Mouse (Mus musculus) C2C12 (cell line): ENCODE results near the gene Tlr2. TPM values are rescaled to one million over a fixed set of nuclear protein-coding genes. Genes with fewer than 3 reads are reported as not detected.

Experiments
- H3K27me3 ChIP-seq: one replicate; pipeline ENCODE4 v1.6.1; 2011; ENCODE audit not compliant: control insufficient read depth, insufficient read depth, insufficient read length
- H3K36me3 ChIP-seq: one replicate; pipeline ENCODE4 v1.6.1; 2011; ENCODE audit not compliant: control insufficient read depth, insufficient read depth
- H3K4me3 ChIP-seq: one replicate; pipeline ENCODE4 v1.5.1; 2011; ENCODE audit warnings: mild to moderate bottlenecking, control low read depth; ENCODE audit not compliant: poor library complexity, insufficient read depth, severe bottlenecking
- H3K79me2 ChIP-seq: one replicate; pipeline ENCODE4 v1.6.1; 2011; ENCODE audit not compliant: control insufficient read depth, insufficient read depth
- H3K79me3 ChIP-seq: one replicate; pipeline ENCODE4 v1.6.1; 2011; ENCODE audit warnings: low read depth, control low read depth
- H3ac ChIP-seq: one replicate; pipeline ENCODE3; 2011; ENCODE audit warnings: low read depth; ENCODE audit not compliant: control insufficient read depth, insufficient read length
- CEBPB ChIP-seq: IDR thresholded peaks from one replicate; pipeline ENCODE4 v1.6.1; 2011; ENCODE audit warnings: low read depth, mild to moderate bottlenecking, control low read depth, moderate library complexity
- CTCF ChIP-seq: IDR thresholded peaks from one replicate; pipeline ENCODE4 v1.5.1; 2011; ENCODE audit not compliant: control insufficient read depth, insufficient read depth, insufficient read length
- FOSL1 ChIP-seq: IDR thresholded peaks from one replicate; pipeline ENCODE4 v1.8.0; 2011; ENCODE audit warnings: mild to moderate bottlenecking, low read length; ENCODE audit not compliant: poor library complexity, insufficient read depth, severe bottlenecking
- MAX ChIP-seq: IDR thresholded peaks from one replicate; pipeline ENCODE4 v1.6.1; 2011; ENCODE audit warnings: mild to moderate bottlenecking, control low read depth
- MYOD1 ChIP-seq: IDR thresholded peaks from one replicate; pipeline ENCODE4 v1.6.1; 2011; ENCODE audit warnings: low read depth; ENCODE audit not compliant: control insufficient read depth, insufficient read length
- MYOG ChIP-seq: IDR thresholded peaks from one replicate; pipeline ENCODE4 v1.6.1; 2011; ENCODE audit not compliant: control insufficient read depth, insufficient read length; ENCODE audit errors: extremely low read depth
- USF1 ChIP-seq: IDR thresholded peaks from one replicate; pipeline ENCODE4 v1.6.1; 2011; ENCODE audit warnings: low read depth, mild to moderate bottlenecking, control low read depth, moderate library complexity
- polyA plus RNA-seq: library from polyadenylated mRNA; unstranded; fragments of >200 nt; fragmentation: generic; extraction: Trizol; gene quantifications from one replicate; pipeline ENCODE4 v1.2.1, GENCODE M21; 2012; ENCODE audit warnings: missing spikeins

The Tlr2 gene
- polyA plus RNA-seq, 1 experiment, result 0.49 TPM

DNA sequence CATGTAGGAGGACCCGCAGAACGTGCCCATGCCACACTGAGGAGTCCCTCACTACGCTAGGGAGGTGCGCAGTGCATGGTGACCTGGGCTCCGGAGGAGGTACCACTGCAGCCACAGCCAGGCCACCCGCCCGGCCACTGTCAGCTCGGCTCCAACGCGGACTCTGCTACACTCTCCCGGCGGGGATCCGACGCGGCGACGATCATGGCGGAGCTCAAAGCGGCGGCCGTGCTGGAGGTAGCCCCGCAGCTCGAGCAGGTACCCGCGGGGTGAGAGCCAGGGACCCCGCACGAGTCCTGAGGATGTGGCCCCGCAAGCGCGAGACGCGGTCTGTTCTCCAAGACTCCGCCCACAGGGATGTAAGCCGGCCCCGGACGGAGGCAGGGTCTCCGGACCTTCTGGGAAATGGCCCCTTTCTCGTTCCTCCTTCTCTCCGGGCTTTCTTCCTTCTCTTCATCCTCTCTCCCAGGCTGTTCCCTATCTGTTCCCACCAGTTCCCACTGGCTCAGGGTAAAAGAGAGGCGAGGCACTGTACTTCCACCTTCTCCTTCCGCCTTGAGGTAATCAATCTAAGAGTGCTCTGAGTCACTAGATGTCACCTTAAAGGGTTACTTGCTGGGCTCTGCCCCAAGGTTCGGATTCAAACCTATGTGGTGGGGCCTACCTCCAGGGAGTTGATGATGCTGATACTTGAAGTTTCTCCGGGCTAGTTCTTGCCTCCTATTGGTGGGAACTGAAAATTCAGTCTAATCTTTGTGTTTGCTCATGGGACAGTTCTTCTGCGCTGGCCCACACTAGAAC is 51.7 kb downstream of the Tlr2 start:
- H3K79me2 ChIP-seq, result no peaks in the 10 kb centered on the region
- no peak for TF ChIP-seq FOSL1
- TF ChIP-seq CEBPB, result no peak
- TF ChIP-seq MYOD1, result no peak
- TF ChIP-seq MYOG, result no peak
- TF ChIP-seq MAX, result no peak
- TF ChIP-seq USF1, result no peak
- H3K4me3 ChIP-seq, result no peak overlapping the region

DNA sequence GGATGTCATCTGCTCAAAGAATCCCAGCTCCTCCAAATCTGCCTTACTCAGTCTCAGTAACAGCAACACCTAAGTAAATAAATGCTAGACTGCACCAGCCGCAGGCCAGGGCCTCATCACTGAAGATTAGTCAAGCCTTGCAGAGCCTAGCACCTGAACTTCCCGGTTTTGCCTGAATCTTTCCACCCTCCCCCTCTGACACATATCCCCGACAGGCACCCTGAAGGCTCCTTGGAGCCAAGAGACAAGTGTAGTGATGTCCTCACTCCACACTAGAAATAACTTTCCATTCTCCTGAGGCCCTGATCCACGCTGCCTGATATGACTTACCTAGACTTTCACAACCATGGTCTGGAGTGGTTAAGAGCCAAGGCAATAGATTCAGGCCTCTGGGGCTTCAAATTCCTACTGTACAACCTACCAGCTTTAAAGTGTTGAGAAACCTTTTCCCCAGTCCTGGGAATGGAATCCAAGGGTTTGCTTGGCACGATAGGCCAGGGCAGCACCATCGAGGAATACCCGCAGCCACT is 53.7 kb downstream of the Tlr2 start:
- no peaks in the 10 kb centered on the region for H3K27me3 ChIP-seq
- no peaks in the 10 kb centered on the region for H3K36me3 ChIP-seq
- no peak overlapping the region for H3K4me3 ChIP-seq
- no peaks in the 10 kb centered on the region for H3K79me3 ChIP-seq
- H3ac ChIP-seq, result no peak overlapping the region
- TF ChIP-seq CEBPB (no peak), FOSL1 (no peak), MAX (no peak), USF1 (no peak), CTCF (no peak), MYOD1 (no peak), MYOG (no peak)
- no peaks in the 10 kb centered on the region for H3K79me2 ChIP-seq

More for the DNA sequence above, 51.7 kb downstream of the Tlr2 start:
- peaks cover 3% of the 10 kb centered on the region for H3K27me3 ChIP-seq
- no peak overlapping the region for H3ac ChIP-seq
- no peaks in the 10 kb centered on the region for H3K79me3 ChIP-seq
- no peaks in the 10 kb centered on the region for H3K36me3 ChIP-seq

GRCm38 (mm10) chr3:83787086-83787485 is 54.5 kb downstream of the Tlr2 start:
- TF ChIP-seq FOSL1 (no peak), CTCF (no peak), CEBPB (no peak), MAX (no peak), USF1 (no peak), MYOD1 (no peak), MYOG (no peak)
- H3K79me2 ChIP-seq, result no peaks in the 10 kb centered on the region
- H3K27me3 ChIP-seq, result no peaks in the 10 kb centered on the region
- H3K4me3 ChIP-seq, result no peak overlapping the region
- no peak overlapping the region for H3ac ChIP-seq
- no peaks in the 10 kb centered on the region for H3K79me3 ChIP-seq
- no peaks in the 10 kb centered on the region for H3K36me3 ChIP-seq

Other genes with a start within 250 kb of the Tlr2 start
- 0.26 TPM for gene Sfrp2, start 75.4 kb downstream of the Tlr2 start, polyA plus RNA-seq
- 10.4 TPM for gene Tmem131l, start 198.4 kb upstream of the Tlr2 start, polyA plus RNA-seq